Mouse (Mus musculus) myocyte (in vitro differentiated cells): ENCODE measurements around the gene Dnmt3l.

Source experiments
- E2F4 ChIP-seq: IDR thresholded peaks from one replicate; pipeline ENCODE4 v1.6.1; 2011; ENCODE audit warnings: mild to moderate bottlenecking, control low read depth, moderate library complexity; ENCODE audit not compliant: insufficient read depth
- MAX ChIP-seq: IDR thresholded peaks from one replicate; pipeline ENCODE4 v1.6.1; 2011; ENCODE audit warnings: low read depth, mild to moderate bottlenecking, control low read depth
- MYOD1 ChIP-seq, 3 experiments: IDR thresholded peaks; one replicate each; pipeline ENCODE4 v1.6.1; 2011; ENCODE audit warnings: control low read depth in 2 of 3, low read depth in 2 of 3, mild to moderate bottlenecking in 2 of 3, moderate library complexity in 1 of 3; ENCODE audit not compliant: insufficient read length in 2 of 3, control insufficient read depth in 1 of 3
- MYOG ChIP-seq, 3 experiments: IDR thresholded peaks; one replicate each; pipeline ENCODE4 v1.6.1; 2011; ENCODE audit warnings: control low read depth in 2 of 3, low read depth in 2 of 3, mild to moderate bottlenecking in 2 of 3; ENCODE audit not compliant: insufficient read length in 2 of 3, control insufficient read depth in 1 of 3, insufficient read depth in 1 of 3
- POLR2A ChIP-seq: IDR thresholded peaks from one replicate; pipeline ENCODE4 v1.6.1; 2011; ENCODE audit warnings: low read depth, mild to moderate bottlenecking, control low read depth, moderate library complexity; ENCODE audit not compliant: insufficient read length
- POLR2AphosphoS2 ChIP-seq: IDR thresholded peaks from one replicate; pipeline ENCODE4 v1.6.1; 2011; ENCODE audit warnings: low read depth, control low read depth; ENCODE audit not compliant: insufficient read length
- TCF12 ChIP-seq: IDR thresholded peaks from one replicate; pipeline ENCODE4 v1.6.1; 2011; ENCODE audit warnings: mild to moderate bottlenecking, control low read depth; ENCODE audit not compliant: poor library complexity, insufficient read depth, severe bottlenecking
- USF1 ChIP-seq: IDR thresholded peaks from one replicate; pipeline ENCODE4 v1.6.1; 2011; ENCODE audit warnings: low read depth, mild to moderate bottlenecking, control low read depth, moderate library complexity

DNA sequence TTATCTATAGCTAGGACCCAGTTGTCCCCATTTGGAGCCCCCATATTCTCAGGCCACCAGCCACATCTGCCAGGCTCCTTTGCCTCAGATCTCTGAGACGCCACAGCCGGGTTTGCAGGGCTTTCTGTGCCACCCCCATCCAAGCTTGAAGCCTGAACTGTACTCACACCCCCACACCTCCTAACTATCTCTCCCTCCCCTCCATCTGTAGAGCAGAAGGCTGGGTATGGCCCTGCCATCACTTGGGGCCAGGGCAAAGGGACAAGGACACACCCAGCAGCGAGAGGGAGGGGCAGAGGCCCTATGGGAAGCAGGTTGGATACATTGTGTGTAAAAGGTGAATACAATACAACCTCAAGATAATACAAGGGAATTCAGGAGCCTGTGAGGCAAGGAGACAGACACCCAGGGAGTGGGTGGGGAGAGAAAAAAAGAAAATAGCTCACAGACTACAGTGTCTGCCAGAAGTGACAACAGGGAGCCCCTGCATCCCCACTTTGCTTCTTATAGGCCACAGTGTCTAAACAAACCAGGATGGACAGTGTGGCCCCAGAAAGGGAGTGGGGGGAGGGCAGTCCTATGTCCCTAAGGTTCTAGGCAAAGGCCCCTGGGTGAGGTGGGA, 37.2 kb upstream of the Dnmt3l start:
- no peak for TF ChIP-seq POLR2AphosphoS2
- TF ChIP-seq MAX, result no peak
- TF ChIP-seq E2F4, result no peak
- TF ChIP-seq POLR2A, result no peak
- no peak for TF ChIP-seq MYOG (IDR thresholded peaks at IDR 0.05; ENCODE audit: control insufficient read depth in 1 of 3, insufficient read depth in 1 of 3, insufficient read length in 2 of 3, low read depth in 2 of 3)
- TF ChIP-seq USF1, result no peak
- no peak for TF ChIP-seq MYOD1 (IDR thresholded peaks at IDR 0.05; ENCODE audit: control insufficient read depth in 1 of 3, insufficient read length in 2 of 3, low read depth in 2 of 3)
- no peak for TF ChIP-seq TCF12
